Mouse (Mus musculus): ENCODE data around the gene Mettl6. TPM values are rescaled to one million over a fixed set of nuclear protein-coding genes. Genes with fewer than 3 reads are reported as not detected.

Mettl6 gene
- total RNA-seq (2022), result 10 to 100 TPM; 27.8 to 32.8 (median 31.8) TPM

DNA sequence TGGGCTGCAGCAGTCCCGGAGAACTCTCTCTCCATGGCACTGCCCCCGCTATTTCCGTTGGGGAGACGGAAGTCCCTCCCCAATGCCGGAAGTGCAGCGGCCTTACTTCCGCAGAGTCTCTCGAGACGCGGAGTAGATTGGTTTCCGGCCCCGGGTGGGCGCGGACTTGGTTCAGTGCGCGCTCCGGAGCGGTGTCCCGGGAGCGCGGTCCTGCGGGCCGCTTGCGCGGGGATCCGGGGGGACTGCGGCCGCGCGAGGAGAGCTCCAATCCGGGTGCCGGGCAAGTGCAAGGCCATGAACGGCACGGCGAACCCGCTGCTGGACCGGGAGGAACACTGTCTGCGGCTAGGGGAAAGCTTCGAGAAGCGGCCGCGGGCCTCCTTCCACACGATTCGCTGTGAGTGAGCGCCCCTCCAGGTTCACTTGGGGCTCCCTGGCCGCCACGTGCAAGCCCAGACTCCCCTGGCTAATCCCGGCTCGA lies at the start of gene Mettl6:
Gene Mettl6, minus strand, starts transcription at position 66 of the 481 bp plus-strand sequence.
- peak; percentile 79 to 86 for DNase-seq (ENCODE audit: low spot score in 2 of 2)

GRCm38 (mm10) chr14:31543885-31544442 lies 49.1 kb upstream of the Mettl6 start:
- DNase-seq (ENCODE audit: low spot score in 2 of 2), result no peak

- no peak for DNase-seq (ENCODE audit: low spot score in 2 of 2)
Observed at GRCm38 (mm10) chr14:31537298-31537697, 42.5 kb upstream of the Mettl6 start.

DNA sequence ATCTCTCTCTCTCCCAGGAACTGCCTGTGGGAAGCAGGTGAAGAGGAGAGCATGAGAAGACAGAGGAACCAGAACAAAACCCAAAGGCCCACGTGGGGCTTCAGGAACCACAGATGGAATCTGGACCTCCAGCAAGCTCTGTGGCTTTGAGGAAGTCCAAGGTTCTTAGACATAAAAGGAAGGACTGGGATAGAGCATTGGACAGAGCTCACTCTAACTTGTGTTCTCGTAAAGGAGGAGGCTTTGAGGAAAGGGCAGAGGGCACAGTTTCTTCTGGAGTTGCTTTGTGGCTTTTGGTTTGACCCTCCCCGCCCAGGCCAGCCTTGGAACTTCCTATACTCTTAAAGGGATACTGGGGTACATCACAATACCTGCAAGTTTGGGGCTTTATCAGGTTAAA lies 37.8 kb upstream of the Mettl6 start:
- no peak for DNase-seq (ENCODE audit: low spot score in 2 of 2)

DNA sequence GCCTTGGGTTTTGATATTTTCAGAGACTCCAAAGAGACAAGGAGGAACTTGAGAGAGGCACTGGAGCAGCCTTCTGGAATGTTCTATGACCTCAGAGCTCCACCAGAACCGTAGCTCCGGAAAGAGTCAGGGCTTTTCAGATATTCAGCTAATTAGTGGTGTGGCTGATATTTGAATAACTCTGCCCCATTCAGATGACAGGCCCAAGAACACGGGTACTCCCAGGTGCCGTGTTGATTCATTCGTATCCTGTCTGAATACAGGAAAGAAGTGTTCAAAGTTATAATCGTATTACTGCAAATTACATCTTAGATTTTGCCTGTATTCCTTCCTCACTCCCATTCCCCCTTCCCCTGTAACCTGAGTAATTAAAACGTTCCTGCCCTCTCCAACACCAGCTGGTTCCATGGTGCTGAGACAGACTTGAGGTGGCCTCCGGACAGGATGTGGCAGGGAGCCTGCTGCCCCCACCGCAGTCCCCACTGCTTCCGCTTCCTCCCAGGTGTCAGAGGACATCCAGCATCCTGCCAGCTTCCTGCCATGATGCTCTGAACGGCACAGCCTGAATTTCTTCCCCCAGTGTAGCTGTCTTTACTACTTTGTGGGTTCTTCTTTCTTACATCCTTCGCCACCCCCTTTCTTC lies 36.8 kb upstream of the Mettl6 start:
- no peak for DNase-seq (ENCODE audit: low spot score in 2 of 2)

DNA sequence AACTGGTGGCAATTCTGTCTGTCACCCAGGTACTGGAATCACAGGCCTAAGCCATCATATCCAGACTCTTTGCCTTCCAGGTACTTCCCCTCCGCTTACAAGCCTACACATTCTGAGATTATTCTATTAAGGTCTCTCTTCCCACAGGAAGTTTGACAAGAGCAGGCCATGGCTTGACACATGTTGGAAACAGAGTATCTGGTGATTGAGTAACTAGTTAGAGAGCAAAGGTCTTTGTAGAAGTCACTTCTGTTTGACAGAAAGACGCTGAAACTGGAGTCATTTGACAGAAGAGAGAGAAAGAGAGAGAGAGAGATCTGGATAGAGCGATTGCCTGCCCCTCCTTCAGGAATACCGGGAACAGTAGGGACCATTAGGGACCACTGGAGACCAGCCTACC lies 36.0 kb upstream of the Mettl6 start:
- DNase-seq (ENCODE audit: low spot score in 2 of 2), result no peak

- no peak for DNase-seq (ENCODE audit: low spot score in 2 of 2)
Observed at GRCm38 (mm10) chr14:31525040-31525810, 30.4 kb upstream of the Mettl6 start.

GRCm38 (mm10) chr14:31521318-31521717 lies 26.5 kb upstream of the Mettl6 start:
- no peak for DNase-seq (ENCODE audit: low spot score in 2 of 2)

GRCm38 (mm10) chr14:31519165-31519564 lies 24.3 kb upstream of the Mettl6 start:
- no peak for DNase-seq (ENCODE audit: low spot score in 2 of 2)

DNA sequence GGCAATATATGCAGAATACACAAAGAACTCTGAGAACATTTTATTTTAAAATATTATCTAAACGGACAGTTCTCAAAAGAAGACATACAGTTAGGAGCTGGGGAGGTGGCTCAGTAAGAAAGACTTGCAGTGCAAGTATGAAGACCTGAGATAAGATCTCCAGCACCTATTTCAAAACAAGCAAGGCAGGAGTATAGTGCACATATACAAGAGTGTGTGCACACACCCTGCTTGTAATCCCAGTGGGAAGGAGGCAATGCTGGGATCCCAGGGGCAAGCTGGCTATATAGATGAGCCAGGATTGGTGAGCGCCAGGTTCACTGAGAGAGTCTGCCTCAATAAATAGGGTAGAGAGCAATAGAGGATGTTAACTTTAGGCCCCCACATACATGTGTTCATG lies 21.1 kb upstream of the Mettl6 start:
- no peak for DNase-seq (ENCODE audit: low spot score in 2 of 2)

DNA sequence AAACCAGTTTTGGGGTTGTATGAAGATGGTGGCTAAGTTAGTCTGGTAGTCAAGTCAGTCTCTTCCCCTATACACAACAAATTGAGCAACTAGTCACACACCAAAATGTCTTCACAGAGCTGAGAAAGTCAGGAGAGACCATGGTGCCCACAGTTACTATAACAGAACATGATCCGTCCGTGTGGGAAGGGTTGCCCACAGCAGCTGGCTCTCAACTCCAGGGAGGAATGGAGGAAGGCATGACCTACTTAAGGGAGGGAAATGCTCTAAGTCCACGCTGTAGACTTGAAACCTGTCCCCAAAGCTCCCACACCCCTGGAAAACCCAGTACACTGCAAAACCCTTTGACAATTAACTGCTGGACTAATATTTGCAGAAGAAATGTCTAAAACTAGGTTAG lies 15.5 kb upstream of the Mettl6 start:
- DNase-seq (ENCODE audit: low spot score in 2 of 2), result no peak

GRCm38 (mm10) chr14:31509911-31510310 lies 15.1 kb upstream of the Mettl6 start:
- DNase-seq (ENCODE audit: low spot score in 2 of 2), result no peak

- DNase-seq (ENCODE audit: low spot score in 2 of 2), result peak; percentile 71 to 75
Observed at GRCm38 (mm10) chr14:31506456-31506855, 11.6 kb upstream of the Mettl6 start.

DNA sequence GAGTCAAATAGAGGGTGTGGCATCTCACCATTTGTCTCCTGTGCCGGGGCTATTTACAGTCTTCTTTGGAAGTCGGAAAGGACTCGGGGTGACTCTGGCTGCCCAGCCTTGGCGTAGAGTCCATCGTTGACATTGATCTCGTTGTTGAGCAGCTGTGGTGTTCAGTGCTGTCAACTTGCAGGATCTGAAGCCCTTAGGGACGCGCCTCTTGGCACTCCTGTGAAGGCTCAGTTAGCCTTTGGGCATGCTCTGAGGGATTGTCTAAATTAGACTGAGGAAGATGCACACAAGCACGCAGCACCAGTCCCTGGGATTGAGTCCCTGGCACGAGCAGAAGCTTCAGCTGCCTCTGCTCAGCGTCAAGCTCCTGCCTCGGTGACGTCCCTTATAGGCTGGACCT lies 8.6 kb upstream of the Mettl6 start:
- DNase-seq (ENCODE audit: low spot score in 2 of 2), result no peak

DNA sequence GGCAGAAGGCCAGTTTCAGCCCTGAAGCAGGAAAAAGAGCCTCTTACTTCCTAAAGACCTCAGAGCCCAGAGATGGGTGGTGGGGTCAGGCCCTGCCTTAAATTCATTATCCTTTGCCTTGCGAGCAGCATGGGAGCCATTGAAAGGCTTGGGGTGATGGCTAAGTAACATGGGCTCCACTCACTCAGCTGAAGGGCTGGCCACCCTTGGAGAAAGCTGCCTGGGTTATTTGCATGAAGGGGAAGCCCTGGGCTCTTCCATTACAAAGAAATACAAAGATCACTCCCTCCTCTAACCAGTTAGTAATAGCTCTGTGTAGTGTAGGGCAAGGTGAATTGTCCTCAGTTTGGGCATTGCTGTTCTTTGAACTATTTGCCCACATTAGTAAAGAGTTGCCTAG lies 4.7 kb upstream of the Mettl6 start:
- DNase-seq (ENCODE audit: low spot score in 2 of 2), result no peak

DNA sequence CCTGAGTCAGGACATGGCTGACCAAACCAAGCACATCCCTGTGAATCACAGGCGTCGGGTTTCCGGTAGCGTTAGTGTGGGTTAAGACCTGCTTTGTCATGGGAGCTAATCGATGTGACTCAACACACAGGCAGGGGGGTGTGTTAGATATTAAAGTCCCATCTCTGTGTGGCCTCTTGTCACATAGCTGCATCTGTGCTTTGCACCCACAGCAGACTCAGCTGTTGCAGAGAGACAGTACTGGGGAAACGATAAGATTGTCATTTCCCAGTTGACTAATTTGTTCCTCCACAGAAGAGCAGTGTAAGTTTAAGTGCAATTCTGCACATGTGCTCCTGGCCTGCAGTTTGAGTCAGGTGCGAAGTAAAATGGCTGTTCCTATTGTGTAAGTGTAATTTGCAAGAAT lies 1.4 kb upstream of the Mettl6 start:
- no peak for DNase-seq (ENCODE audit: low spot score in 2 of 2)

DNA sequence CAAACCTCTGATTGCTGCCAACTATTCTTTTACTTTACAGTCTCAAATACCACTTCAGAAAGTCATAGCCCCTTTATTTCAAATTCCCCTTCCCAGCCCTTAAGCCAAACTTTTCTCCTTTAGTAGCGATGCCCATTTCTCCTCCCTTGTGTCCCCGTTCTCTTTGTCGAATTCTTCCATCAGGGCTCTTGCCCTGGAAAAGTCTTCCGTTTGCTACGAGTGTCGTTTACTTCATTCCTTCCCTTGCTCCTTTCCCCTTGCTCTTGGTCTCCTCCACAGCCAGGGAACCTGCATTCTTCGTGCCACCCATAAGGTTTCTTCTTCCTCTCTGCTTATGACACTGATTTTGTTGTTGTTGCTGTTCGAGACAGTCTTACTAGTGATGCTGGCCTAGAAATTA lies 698 bp upstream of the Mettl6 start:
- DNase-seq (ENCODE audit: low spot score in 2 of 2), result no peak

- no peak for DNase-seq (ENCODE audit: low spot score in 2 of 2)
Observed at GRCm38 (mm10) chr14:31494349-31494974, 378 bp downstream of the Mettl6 start, which contains the start of gene Eaf1. Eaf1 (plus strand) TSS chr14:31494399.

DNA sequence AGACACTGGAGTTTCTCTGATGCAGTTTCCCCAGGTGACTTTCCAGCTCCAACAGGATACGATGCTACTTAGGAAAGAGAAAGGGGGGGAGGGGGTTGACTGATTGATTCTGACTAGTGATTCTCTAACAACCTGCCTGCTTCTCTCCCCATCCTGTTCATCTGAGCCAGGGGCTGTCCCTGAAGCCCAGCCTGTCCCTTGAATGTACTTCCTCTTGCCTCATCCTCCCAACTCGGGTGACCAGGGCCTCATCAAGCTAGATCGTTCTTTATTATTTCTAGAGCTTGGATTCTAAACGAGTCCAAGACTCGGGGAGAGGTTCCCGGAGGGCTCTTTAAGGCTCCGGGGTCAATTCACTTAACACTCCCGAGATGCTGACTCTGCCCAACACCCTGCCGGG lies 939 bp downstream of the Mettl6 start:
- DNase-seq (ENCODE audit: low spot score in 2 of 2), result no peak

GRCm38 (mm10) chr14:31488055-31488454 lies 6.8 kb downstream of the Mettl6 start:
- DNase-seq (ENCODE audit: low spot score in 2 of 2), result no peak

- DNase-seq (ENCODE audit: low spot score in 2 of 2), result no peak
Observed at GRCm38 (mm10) chr14:31486465-31486864, 8.4 kb downstream of the Mettl6 start.

DNA sequence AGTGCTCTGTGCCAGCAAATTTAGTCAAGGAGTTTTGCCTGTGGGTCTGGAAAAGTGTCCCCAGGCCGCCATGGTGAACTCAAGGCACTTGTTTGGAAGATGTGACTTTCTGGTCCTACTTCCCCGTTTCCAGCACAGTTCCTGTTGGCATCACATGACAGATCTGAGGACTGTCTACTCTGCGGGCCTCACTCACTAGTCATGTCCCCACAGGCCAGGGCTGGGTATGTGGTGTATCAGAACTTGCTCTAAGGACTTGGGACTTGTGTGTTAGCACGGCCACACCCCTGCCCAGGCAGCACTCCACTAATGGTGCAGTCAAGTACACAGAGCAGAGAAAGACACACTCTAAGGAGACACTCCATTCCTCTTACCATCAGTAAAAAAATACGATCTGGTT lies 12.4 kb downstream of the Mettl6 start:
- DNase-seq (ENCODE audit: low spot score in 2 of 2), result no peak
